Mouse (Mus musculus): ENCODE measurements at regions not wholly inside any gene's neighbourhood (a gene's known extent, or its start where the extent isn't known, plus 50 kb on each side); places are given as distances from the start of the nearest gene placed in this dataset.

DNA sequence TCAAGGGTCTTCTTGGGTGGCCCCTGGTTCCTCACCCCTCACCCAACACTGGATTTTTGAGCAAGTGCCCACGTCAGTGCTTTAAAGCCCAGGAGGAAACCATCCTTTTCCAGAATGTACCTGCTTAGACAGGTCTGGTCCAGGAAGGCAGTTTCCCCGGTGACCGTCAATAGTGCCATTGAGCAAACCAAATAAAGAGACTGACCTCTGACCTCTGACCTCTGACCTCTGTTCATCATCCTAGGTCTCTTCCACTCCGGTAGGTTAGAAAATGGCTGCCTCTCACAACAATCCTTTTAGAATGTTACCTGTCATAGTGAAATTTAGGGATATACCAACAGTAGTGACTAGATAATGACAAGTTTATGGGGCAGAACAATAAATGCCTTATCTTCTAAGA, 164.5 kb downstream of the Calcrl start:
- Histone ChIP-seq H3K36me3 (ENCODE audit: control insufficient read depth, insufficient read depth, low read length, poor library complexity, severe bottlenecking) (no peaks in the 10 kb centered on the region), H3K9ac (ENCODE audit: insufficient read depth, low read depth, low read length, poor library complexity, severe bottlenecking) (no peak overlapping the region), H3K4me3 (ENCODE audit: insufficient read depth in 1 of 2, low read depth in 1 of 2, low read length in 2 of 2, poor library complexity in 1 of 2, severe bottlenecking in 1 of 2) (no peak overlapping the region), H3K4me1 (ENCODE audit: control insufficient read depth in 2 of 2, insufficient read depth in 2 of 2, low read length in 2 of 2, poor library complexity in 1 of 2) (no peaks in the 10 kb centered on the region), H3K27ac (ENCODE audit: insufficient read depth, low read depth, low read length, poor library complexity, severe bottlenecking) (no peak overlapping the region), H3K9me3 (ENCODE audit: control insufficient read depth, insufficient read depth, low read depth, low read length) (no peaks in the 10 kb centered on the region)
- in situ Hi-C loops (cut with MboI; ENCODE audit: low sequenced_read_pairs in 2 of 2, unreplicated experiment in 2 of 2): no loop called here
- peak; percentile 26 for DNase-seq (ENCODE audit: low read depth, low spot score)
- TF ChIP-seq HCFC1 (IDR thresholded peaks at IDR 0.05; ENCODE audit: borderline replicate concordance, insufficient read depth, low read length) (no peak), CHD2 (IDR thresholded peaks at IDR 0.05; ENCODE audit: low read depth, low read length) (0 out of 2 replicates have a peak, but pooled peaks have one; percentile 16), MAFK (IDR thresholded peaks at IDR 0.05; ENCODE audit: insufficient read depth, low read depth, low read length) (no peak), ZC3H11A (IDR thresholded peaks at IDR 0.05; ENCODE audit: borderline replicate concordance, low read depth, low read length) (no peak), ZNF384 (IDR thresholded peaks at IDR 0.05; ENCODE audit: low read depth, low read length) (no peak)

DNA sequence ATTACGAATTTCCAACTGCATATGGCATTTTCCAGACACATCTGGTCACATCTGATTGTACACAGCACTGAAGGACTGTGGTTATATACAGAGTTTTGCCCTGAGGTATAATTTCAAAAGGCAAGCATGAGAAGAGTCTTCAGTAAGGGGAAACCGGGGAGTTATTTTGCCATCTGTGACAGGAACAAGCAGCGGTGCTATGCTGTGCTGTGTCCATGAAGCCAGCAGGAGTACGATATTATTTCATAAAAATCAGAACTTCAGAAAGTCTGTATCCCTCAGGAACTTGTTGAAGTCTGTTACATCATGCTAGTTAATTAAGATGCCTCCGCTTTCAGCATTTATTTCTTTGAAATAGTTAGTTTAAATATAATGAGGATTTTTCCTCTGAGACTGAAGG, 163.7 kb downstream of the Calcrl start:
- no peaks in the 10 kb centered on the region for H3K4me1 ChIP-seq (ENCODE audit: control insufficient read depth in 2 of 2, insufficient read depth in 2 of 2, low read length in 2 of 2, poor library complexity in 1 of 2)
- DNase-seq (ENCODE audit: low read depth, low spot score): no peak
- no peak overlapping the region for H3K9ac ChIP-seq (ENCODE audit: insufficient read depth, low read depth, low read length, poor library complexity, severe bottlenecking)
- no peaks in the 10 kb centered on the region for H3K9me3 ChIP-seq (ENCODE audit: control insufficient read depth, insufficient read depth, low read depth, low read length)
- no peak overlapping the region for H3K4me3 ChIP-seq (ENCODE audit: insufficient read depth in 1 of 2, low read depth in 1 of 2, low read length in 2 of 2, poor library complexity in 1 of 2, severe bottlenecking in 1 of 2)
- TF ChIP-seq CHD2 (IDR thresholded peaks at IDR 0.05; ENCODE audit: low read depth, low read length) (no peak), MAFK (IDR thresholded peaks at IDR 0.05; ENCODE audit: insufficient read depth, low read depth, low read length) (no peak), ZC3H11A (IDR thresholded peaks at IDR 0.05; ENCODE audit: borderline replicate concordance, low read depth, low read length) (no peak), HCFC1 (IDR thresholded peaks at IDR 0.05; ENCODE audit: borderline replicate concordance, insufficient read depth, low read length) (no peak)
- no peak overlapping the region for H3K27ac ChIP-seq (ENCODE audit: insufficient read depth, low read depth, low read length, poor library complexity, severe bottlenecking)
- in situ Hi-C loops (cut with MboI; ENCODE audit: low sequenced_read_pairs in 2 of 2, unreplicated experiment in 2 of 2): no loop called here
- no peaks in the 10 kb centered on the region for H3K36me3 ChIP-seq (ENCODE audit: control insufficient read depth, insufficient read depth, low read length, poor library complexity, severe bottlenecking)

GRCm38 (mm10) chr2:84264485-84264884, 160.7 kb downstream of the Calcrl start:
- H3K4me3 ChIP-seq (ENCODE audit: insufficient read depth in 1 of 2, low read depth in 1 of 2, low read length in 2 of 2, poor library complexity in 1 of 2, severe bottlenecking in 1 of 2): no peak overlapping the region
- H3K36me3 ChIP-seq (ENCODE audit: control insufficient read depth, insufficient read depth, low read length, poor library complexity, severe bottlenecking): no peaks in the 10 kb centered on the region
- no peak for DNase-seq (ENCODE audit: low read depth, low spot score)
- no peak overlapping the region for H3K9ac ChIP-seq (ENCODE audit: insufficient read depth, low read depth, low read length, poor library complexity, severe bottlenecking)
- H3K9me3 ChIP-seq (ENCODE audit: control insufficient read depth, insufficient read depth, low read depth, low read length): no peaks in the 10 kb centered on the region
- TF ChIP-seq HCFC1 (IDR thresholded peaks at IDR 0.05; ENCODE audit: borderline replicate concordance, insufficient read depth, low read length): no peak
- no peak for TF ChIP-seq ZNF384 (IDR thresholded peaks at IDR 0.05; ENCODE audit: low read depth, low read length)
- no peak for TF ChIP-seq ZC3H11A (IDR thresholded peaks at IDR 0.05; ENCODE audit: borderline replicate concordance, low read depth, low read length)
- no peak for TF ChIP-seq CHD2 (IDR thresholded peaks at IDR 0.05; ENCODE audit: low read depth, low read length)
- TF ChIP-seq MAFK (IDR thresholded peaks at IDR 0.05; ENCODE audit: insufficient read depth, low read depth, low read length): no peak
- in situ Hi-C loops (cut with MboI; ENCODE audit: low sequenced_read_pairs in 2 of 2, unreplicated experiment in 2 of 2): no loop called here
- no peak overlapping the region for H3K27ac ChIP-seq (ENCODE audit: insufficient read depth, low read depth, low read length, poor library complexity, severe bottlenecking)
- no peaks in the 10 kb centered on the region for H3K4me1 ChIP-seq (ENCODE audit: control insufficient read depth in 2 of 2, insufficient read depth in 2 of 2, low read length in 2 of 2, poor library complexity in 1 of 2)

GRCm38 (mm10) chr2:84265002-84265401, 160.2 kb downstream of the Calcrl start:
- Histone ChIP-seq H3K4me1 (ENCODE audit: control insufficient read depth in 2 of 2, insufficient read depth in 2 of 2, low read length in 2 of 2, poor library complexity in 1 of 2) (no peaks in the 10 kb centered on the region), H3K27ac (ENCODE audit: insufficient read depth, low read depth, low read length, poor library complexity, severe bottlenecking) (no peak overlapping the region), H3K36me3 (ENCODE audit: control insufficient read depth, insufficient read depth, low read length, poor library complexity, severe bottlenecking) (no peaks in the 10 kb centered on the region), H3K9me3 (ENCODE audit: control insufficient read depth, insufficient read depth, low read depth, low read length) (no peaks in the 10 kb centered on the region), H3K4me3 (ENCODE audit: insufficient read depth in 1 of 2, low read depth in 1 of 2, low read length in 2 of 2, poor library complexity in 1 of 2, severe bottlenecking in 1 of 2) (no peak overlapping the region), H3K9ac (ENCODE audit: insufficient read depth, low read depth, low read length, poor library complexity, severe bottlenecking) (no peak overlapping the region)
- no peak for TF ChIP-seq HCFC1 (IDR thresholded peaks at IDR 0.05; ENCODE audit: borderline replicate concordance, insufficient read depth, low read length)
- no peak for TF ChIP-seq ZC3H11A (IDR thresholded peaks at IDR 0.05; ENCODE audit: borderline replicate concordance, low read depth, low read length)
- no peak for TF ChIP-seq CHD2 (IDR thresholded peaks at IDR 0.05; ENCODE audit: low read depth, low read length)
- TF ChIP-seq ZNF384 (IDR thresholded peaks at IDR 0.05; ENCODE audit: low read depth, low read length): no peak
- no peak for TF ChIP-seq MAFK (IDR thresholded peaks at IDR 0.05; ENCODE audit: insufficient read depth, low read depth, low read length)
- in situ Hi-C loops (cut with MboI; ENCODE audit: low sequenced_read_pairs in 2 of 2, unreplicated experiment in 2 of 2): no loop called here
- no peak for DNase-seq (ENCODE audit: low read depth, low spot score)

GRCm38 (mm10) chr2:84266158-84266557, 159.1 kb downstream of the Calcrl start:
- in situ Hi-C loops (cut with MboI; ENCODE audit: low sequenced_read_pairs in 2 of 2, unreplicated experiment in 2 of 2): no loop called here
- Histone ChIP-seq H3K27ac (ENCODE audit: insufficient read depth, low read depth, low read length, poor library complexity, severe bottlenecking) (no peak overlapping the region), H3K4me3 (ENCODE audit: insufficient read depth in 1 of 2, low read depth in 1 of 2, low read length in 2 of 2, poor library complexity in 1 of 2, severe bottlenecking in 1 of 2) (no peak overlapping the region), H3K36me3 (ENCODE audit: control insufficient read depth, insufficient read depth, low read length, poor library complexity, severe bottlenecking) (no peaks in the 10 kb centered on the region), H3K9me3 (ENCODE audit: control insufficient read depth, insufficient read depth, low read depth, low read length) (no peaks in the 10 kb centered on the region), H3K4me1 (ENCODE audit: control insufficient read depth in 2 of 2, insufficient read depth in 2 of 2, low read length in 2 of 2, poor library complexity in 1 of 2) (no peaks in the 10 kb centered on the region), H3K9ac (ENCODE audit: insufficient read depth, low read depth, low read length, poor library complexity, severe bottlenecking) (no peak overlapping the region)
- DNase-seq (ENCODE audit: low read depth, low spot score): no peak
- TF ChIP-seq MAFK (IDR thresholded peaks at IDR 0.05; ENCODE audit: insufficient read depth, low read depth, low read length): no peak
- no peak for TF ChIP-seq ZNF384 (IDR thresholded peaks at IDR 0.05; ENCODE audit: low read depth, low read length)
- TF ChIP-seq HCFC1 (IDR thresholded peaks at IDR 0.05; ENCODE audit: borderline replicate concordance, insufficient read depth, low read length): no peak
- TF ChIP-seq ZC3H11A (IDR thresholded peaks at IDR 0.05; ENCODE audit: borderline replicate concordance, low read depth, low read length): no peak
- TF ChIP-seq CHD2 (IDR thresholded peaks at IDR 0.05; ENCODE audit: low read depth, low read length): no peak

Measured in ES-E14 (cell line).